Mouse (Mus musculus) fibroblast of lung, adult 2 months (primary cell): Measurements from ENCODE around the gene Olfr1445.

Experiments
- DNase-seq: peaks from one replicate; pipeline ENCODE4 v3.0.0-alpha.2; 2011; ENCODE audit warnings: low read depth

The Olfr1445 gene

DNA sequence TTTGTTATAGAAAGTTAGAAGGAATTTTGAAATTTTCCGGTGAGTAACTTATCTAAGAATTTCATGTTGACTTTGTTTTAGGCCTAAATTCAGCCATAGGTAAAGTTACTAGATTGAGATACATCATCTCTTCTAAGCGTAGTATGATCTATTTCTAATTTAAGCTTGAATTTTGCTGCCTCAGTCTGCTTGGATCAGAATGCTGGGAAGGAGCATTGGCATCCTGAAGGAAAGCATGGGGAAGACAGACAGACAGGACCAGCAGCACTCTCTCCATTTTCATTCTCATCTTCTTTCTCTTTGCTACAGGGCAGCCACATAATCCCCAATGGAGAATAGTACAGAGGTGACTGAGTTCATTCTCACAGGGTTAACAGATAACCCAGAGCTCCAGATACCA lies at the start of gene Olfr1445:
Olfr1445 (plus strand) TSS at position 301 of the 400 bp plus-strand sequence.
- no peak for DNase-seq

DNA sequence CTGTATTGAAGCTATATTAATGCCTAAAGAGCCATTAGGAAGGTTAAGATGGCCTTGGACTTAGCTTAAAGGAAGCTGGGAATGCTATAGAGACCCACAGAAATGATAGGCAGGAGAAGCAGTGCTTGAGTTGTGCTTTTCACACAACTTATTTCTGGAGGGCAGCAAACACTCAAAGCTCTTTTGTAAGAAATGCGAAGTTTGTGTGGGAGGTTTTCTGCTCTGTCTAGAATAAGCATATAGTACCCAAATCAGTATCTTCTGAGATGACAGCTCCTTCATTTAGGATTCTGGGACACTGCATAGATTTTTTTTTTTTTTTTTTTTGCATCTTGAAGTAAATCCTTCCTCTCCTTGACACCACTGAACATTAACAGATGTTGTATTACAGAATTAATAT lies 45.1 kb upstream of the Olfr1445 start:
- DNase-seq, result no peak

DNA sequence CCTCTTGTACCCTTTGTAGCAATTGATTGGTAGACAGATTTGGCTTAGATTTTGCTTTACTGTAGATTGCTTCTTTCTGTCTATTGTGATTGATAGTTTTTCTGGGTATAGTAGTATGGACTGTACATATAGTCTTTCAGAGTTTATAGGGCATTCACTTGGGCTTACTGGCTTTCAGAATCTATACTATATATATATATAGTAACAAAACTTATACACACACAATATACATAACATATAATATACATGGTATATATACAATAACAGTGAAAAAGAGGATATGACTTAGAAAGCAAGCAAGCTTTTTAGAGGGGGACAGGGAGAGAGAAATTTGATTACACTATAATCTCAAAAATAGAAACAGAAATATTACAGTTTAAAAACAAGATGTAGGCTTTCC lies 37.3 kb upstream of the Olfr1445 start, which contains the start of gene Gm5244:
Gm5244 (plus strand) TSS at position 301 of the 400 bp plus-strand sequence.
- DNase-seq, result no peak

DNA sequence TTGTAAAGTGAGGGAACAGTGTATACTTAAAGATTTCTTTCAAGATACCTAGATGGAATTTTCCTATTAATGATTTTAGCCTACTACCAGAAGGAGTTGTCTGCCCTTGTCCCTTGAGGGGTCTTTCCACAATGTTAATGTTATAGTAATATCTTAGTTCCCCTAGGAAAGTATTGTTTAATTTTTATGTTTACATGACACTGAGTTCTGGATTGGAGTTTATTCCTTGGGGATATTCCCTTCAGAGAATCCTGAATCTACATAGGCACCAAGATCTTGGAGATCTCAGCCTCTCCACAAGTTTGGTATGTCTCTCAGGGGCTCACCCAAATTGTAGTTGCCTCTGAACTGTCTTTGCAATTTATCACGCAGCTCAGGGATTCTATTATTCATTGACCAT lies 26.7 kb upstream of the Olfr1445 start, which contains the start of gene Olfr1444:
Olfr1444 (plus strand) TSS at position 301 of the 400 bp plus-strand sequence.
- DNase-seq, result no peak

DNA sequence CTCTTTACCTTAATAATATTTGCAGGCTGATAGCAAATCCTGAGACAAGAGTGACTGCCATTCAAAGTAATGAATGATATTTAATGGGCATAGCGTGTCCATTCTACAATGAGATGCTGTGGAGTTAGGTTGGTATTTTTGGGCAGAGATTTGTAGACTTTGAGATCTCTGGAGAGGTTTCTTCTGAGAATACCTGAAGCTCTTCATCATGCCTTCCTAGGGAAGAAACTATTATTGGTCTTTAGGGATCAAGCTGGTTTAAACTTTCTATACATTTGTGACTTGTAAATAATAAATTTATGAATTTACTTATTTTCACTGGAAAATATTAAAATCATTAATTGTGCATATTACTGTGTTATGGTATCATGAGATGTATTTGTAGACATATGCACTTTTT lies 9.8 kb downstream of the Olfr1445 start, which contains the start of gene Olfr1446:
Olfr1446 (minus strand) TSS at position 101 of the 400 bp plus-strand sequence.
- no peak for DNase-seq

DNA sequence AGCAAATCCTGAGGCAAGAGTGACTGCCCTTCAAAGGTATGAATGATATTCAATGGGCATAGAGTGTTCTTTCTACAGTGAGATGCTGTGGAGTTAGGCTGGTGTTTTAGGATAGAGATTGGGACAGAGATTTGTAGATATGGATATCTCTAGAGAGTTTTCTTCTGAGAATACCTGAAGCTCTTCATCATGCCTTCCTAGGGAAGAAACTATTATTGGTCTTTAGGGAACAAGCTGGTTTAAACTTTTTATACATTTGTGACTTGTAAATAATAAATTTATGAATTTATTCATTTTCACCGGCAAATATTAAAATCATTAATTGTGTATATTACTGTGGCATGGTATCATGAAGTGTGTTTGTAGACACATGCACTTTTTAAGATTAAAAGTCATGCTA lies 20.0 kb downstream of the Olfr1445 start, which contains the start of gene Olfr1447:
Olfr1447 (minus strand) TSS at position 101 of the 400 bp plus-strand sequence.
- DNase-seq, result no peak

DNA sequence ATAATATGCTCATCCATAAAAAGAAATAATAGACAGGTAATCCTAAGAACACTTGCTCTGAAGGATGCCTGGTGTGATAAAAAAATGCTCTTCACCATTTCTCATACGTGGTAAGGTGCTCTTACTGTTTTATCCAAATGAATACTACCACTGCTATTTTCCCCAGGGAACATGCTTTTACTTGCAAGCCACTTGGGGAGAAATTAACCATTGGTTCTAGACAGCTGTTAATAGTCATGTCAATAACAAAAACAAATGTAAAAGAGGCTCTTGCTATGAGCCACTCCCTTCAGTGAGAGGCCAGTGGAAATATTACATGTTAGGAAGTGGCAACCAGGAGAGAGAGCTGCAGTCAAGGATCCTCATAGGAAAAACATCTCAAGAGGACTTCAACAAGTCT lies 40.7 kb downstream of the Olfr1445 start, which contains the start of gene Olfr1448:
Olfr1448 (minus strand) TSS at position 101 of the 400 bp plus-strand sequence.
- no peak for DNase-seq

DNA sequence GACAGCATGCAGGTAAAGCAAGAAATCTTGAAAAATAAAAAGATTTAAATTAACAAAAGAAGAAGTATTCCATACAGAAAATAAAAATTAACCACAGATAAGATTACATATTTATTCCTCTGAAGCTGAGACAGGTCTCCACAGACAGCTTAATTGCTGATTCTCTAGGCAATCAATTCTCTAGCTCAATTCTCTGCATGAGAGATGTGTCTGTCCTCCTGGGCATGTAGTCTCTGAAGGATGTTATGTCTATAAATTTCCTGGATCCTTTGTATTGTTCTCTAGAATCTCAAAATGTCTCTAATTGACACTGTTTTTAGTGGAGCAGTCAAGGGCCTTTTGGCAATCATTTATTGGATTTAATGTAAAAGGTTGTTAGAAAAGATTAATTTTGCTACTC lies 46.9 kb downstream of the Olfr1445 start, which contains the start of gene Olfr1449:
Olfr1449 (plus strand) TSS at position 301 of the 400 bp plus-strand sequence.
- no peak for DNase-seq
